Mouse (Mus musculus) gastrocnemius, postnatal 25 days (tissue): ENCODE data around the gene Mrps2. TPM values are rescaled to one million over a fixed set of nuclear protein-coding genes. Genes with fewer than 3 reads are reported as not detected.
A peak's percentile ranks its signal among the peaks of the same experiment; 100 is the strongest.
"Not testable (repeated sequence)": the region's sequence is repeated elsewhere in the genome, so short reads cannot be mapped to it uniquely, and the experiment has no call there.

Experiments used
- DNase-seq: peaks from one replicate; pipeline ENCODE4 v3.0.0; 2022
- total RNA-seq, 2 experiments: library from RNA; stranded (reverse); gene quantifications; 1 replicate in 1 of 2; 2 replicates in 1 of 2; pipeline ENCODE4 v1.2.3; 2021

The Mrps2 gene
- total RNA-seq, 2 experiments from 2014 or later = 25.1 to 25.8 TPM

GRCm38 (mm10) chr2:28472011-28472410 is 4.1 kb downstream of the Mrps2 start:
- not testable (repeated sequence) for DNase-seq

GRCm38 (mm10) chr2:28477993-28478392 is 10.1 kb downstream of the Mrps2 start:
- DNase-seq = not testable (repeated sequence)

GRCm38 (mm10) chr2:28479208-28480204 is 11.6 kb downstream of the Mrps2 start:
- peak; percentile 3 for DNase-seq

- DNase-seq = peak; percentile 2
Observed at GRCm38 (mm10) chr2:28483861-28484260, 16.0 kb downstream of the Mrps2 start.

GRCm38 (mm10) chr2:28494521-28494920 is 26.7 kb downstream of the Mrps2 start:
- DNase-seq = no peak

- DNase-seq = no peak
Observed at GRCm38 (mm10) chr2:28495207-28495756, 27.4 kb downstream of the Mrps2 start.

- no peak for DNase-seq
Observed at GRCm38 (mm10) chr2:28495801-28496595, 28.1 kb downstream of the Mrps2 start.

GRCm38 (mm10) chr2:28496671-28497070 is 28.8 kb downstream of the Mrps2 start, which contains the start of gene Gbgt1:
TSS of gene Gbgt1 (plus strand) at chr2:28496891.
- no peak for DNase-seq

- DNase-seq = no peak
Observed at GRCm38 (mm10) chr2:28497561-28497960, 29.7 kb downstream of the Mrps2 start.

- DNase-seq = peak; percentile 3
Observed at GRCm38 (mm10) chr2:28498431-28498830, 30.6 kb downstream of the Mrps2 start.

- DNase-seq = peak; percentile 3
Observed at GRCm38 (mm10) chr2:28502987-28503386, 35.1 kb downstream of the Mrps2 start.

- peak; percentile 2 for DNase-seq
Observed at GRCm38 (mm10) chr2:28504676-28505075, 36.8 kb downstream of the Mrps2 start.

GRCm38 (mm10) chr2:28505795-28506194 is 37.9 kb downstream of the Mrps2 start, which contains the start of gene Gm10134:
TSS of gene Gm10134 (plus strand) at chr2:28506095.
- peak; percentile 2 for DNase-seq

GRCm38 (mm10) chr2:28506291-28506690 is 38.4 kb downstream of the Mrps2 start:
- DNase-seq = peak; percentile 1

GRCm38 (mm10) chr2:28511600-28511999 is 43.7 kb downstream of the Mrps2 start:
- not testable (repeated sequence) for DNase-seq

- peak; percentile 44 for DNase-seq
Observed at GRCm38 (mm10) chr2:28512798-28513401, 45.0 kb downstream of the Mrps2 start, which contains the start of gene Ralgds. TSS of gene Ralgds (plus strand) at chr2:28513125.

GRCm38 (mm10) chr2:28513431-28514370 is 45.8 kb downstream of the Mrps2 start:
- no peak for DNase-seq

GRCm38 (mm10) chr2:28514489-28514888 is 46.6 kb downstream of the Mrps2 start:
- DNase-seq = peak; percentile 56

GRCm38 (mm10) chr2:28517206-28517909 is 49.5 kb downstream of the Mrps2 start:
- DNase-seq = peak; percentile 63

GRCm38 (mm10) chr2:28518231-28518630 is 50.4 kb downstream of the Mrps2 start:
- DNase-seq = no peak
